Mouse (Mus musculus) megakaryocyte, embryonic 14.5 days (primary cell): ENCODE data around the gene 1300017J02Rik.

Experiments
- FLI1 ChIP-seq: IDR thresholded peaks from 2 replicates; pipeline ENCODE4 v1.6.1; 2012; ENCODE audit warnings: low read length, inconsistent platforms, mixed read lengths
- GATA1 ChIP-seq: IDR thresholded peaks from 3 replicates; pipeline ENCODE4 v1.6.1; 2012; ENCODE audit warnings: mixed read lengths, low read length, inconsistent platforms, borderline replicate concordance

DNA sequence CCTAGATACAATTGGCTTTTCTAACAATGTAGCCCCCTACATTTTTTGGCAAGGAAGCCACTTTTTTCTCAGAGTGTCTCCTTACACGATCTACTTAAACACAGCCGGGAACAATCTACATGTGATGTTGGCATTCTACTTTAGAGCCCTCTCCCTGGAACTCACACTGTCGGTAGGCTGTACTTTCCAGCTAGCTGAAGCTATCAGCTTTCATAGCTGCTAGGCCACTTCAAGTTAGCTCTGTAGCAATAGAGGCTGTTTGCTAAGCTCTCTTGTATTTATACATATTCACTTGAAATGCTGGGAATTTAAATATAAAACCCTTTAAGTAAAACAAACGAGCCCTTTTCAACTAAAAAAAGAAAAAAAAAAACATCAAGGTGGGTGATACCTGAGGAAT, 2.6 kb downstream of the 1300017J02Rik start:
- TF ChIP-seq FLI1 (no peak), GATA1 (no peak)
